Mouse (Mus musculus) lung, embryonic 15.5 days (tissue): ENCODE results near the gene D430042O09Rik. TPM values are rescaled to one million over a fixed set of nuclear protein-coding genes. Genes with fewer than 3 reads are reported as not detected.

Experiments
- ATAC-seq: fragments of 200-750 bp; cut with Nextera tagmentation; 2 replicates; pipeline ENCODE4 v1.8.0; 2017; ENCODE audit warnings: moderate number of reproducible peaks, borderline replicate concordance; ENCODE audit not compliant: low FRiP score, low TSS enrichment; ENCODE audit errors: extremely low read depth
- H3K27ac ChIP-seq: fragments of 300-500 bp; sonication (generic); 2 replicates; pipeline ENCODE4 v1.5.1; 2015; ENCODE audit warnings: moderate library complexity, mild to moderate bottlenecking, inconsistent platforms
- H3K27me3 ChIP-seq: fragments of 300-500 bp; sonication (generic); 2 replicates; pipeline ENCODE4 v1.6.1; 2015; ENCODE audit warnings: inconsistent platforms
- H3K36me3 ChIP-seq: fragments of 300-500 bp; sonication (generic); 2 replicates; pipeline ENCODE4 v1.6.1; 2015; ENCODE audit warnings: inconsistent platforms
- H3K4me1 ChIP-seq: fragments of 300-500 bp; sonication (generic); 2 replicates; pipeline ENCODE4 v1.6.1; 2015; ENCODE audit warnings: inconsistent platforms
- H3K4me2 ChIP-seq: fragments of 300-500 bp; sonication (generic); 2 replicates; pipeline ENCODE4 v1.6.1; 2015; ENCODE audit warnings: inconsistent platforms, mild to moderate bottlenecking, moderate library complexity
- H3K4me3 ChIP-seq: fragments of 300-500 bp; sonication (generic); 2 replicates; pipeline ENCODE4 v1.5.1; 2015; ENCODE audit warnings: mild to moderate bottlenecking, inconsistent platforms
- H3K9ac ChIP-seq: fragments of 300-500 bp; sonication (generic); 2 replicates; pipeline ENCODE4 v1.6.1; 2015; ENCODE audit warnings: inconsistent platforms
- H3K9me3 ChIP-seq: fragments of 300-500 bp; sonication (generic); 2 replicates; pipeline ENCODE4 v1.6.1; 2016; ENCODE audit warnings: inconsistent platforms
- WGBS: fragments of 180-500 bp; shearing (Covaris S2); methylation state at CpG from one replicate; pipeline ENCODE4 v1.1.7; 2015; 5-methylcytosine and 5-hydroxymethylcytosine counted together
- polyA plus RNA-seq: library from polyadenylated mRNA; unstranded; fragments of >200 nt; fragmentation: Nextera tagmentation; extraction: Ambion mirVana; gene quantifications from 2 replicates; pipeline ENCODE4 v1.2.1, GENCODE M21; 2015

Gene D430042O09Rik
- polyA plus RNA-seq, 1 experiment from 2014 or later = 8.0 TPM

DNA sequence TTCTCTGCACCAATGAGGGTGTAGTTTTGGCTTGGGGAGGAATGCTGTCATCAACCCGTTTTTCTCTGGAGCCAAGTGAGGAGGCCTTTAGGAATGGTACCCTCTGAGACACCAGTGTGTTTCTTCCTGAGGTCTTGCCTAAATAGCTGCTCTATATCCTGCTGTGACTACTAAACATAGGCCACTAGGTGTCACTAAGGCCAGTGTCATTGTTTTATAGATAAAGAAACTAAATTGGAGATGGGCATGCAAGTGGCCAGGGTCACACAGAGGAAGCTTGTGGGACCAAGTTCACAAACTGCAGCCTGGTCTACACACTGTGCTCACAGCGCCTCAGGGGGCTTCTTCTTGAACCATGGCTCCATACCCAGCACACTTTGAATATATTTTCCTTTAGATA, 112.5 kb downstream of the D430042O09Rik start:
- Histone ChIP-seq H3K9ac (no peak overlapping the region), H3K4me3 (no peak overlapping the region), H3K36me3 (no peaks in the 10 kb centered on the region), H3K9me3 (no peaks in the 10 kb centered on the region), H3K27ac (no peak overlapping the region), H3K4me2 (no peak overlapping the region), H3K27me3 (no peaks in the 10 kb centered on the region), H3K4me1 (no peaks in the 10 kb centered on the region)
- 52% methylated on average over 2 of the region's 2 CpGs for WGBS
- ATAC-seq = no peak

DNA sequence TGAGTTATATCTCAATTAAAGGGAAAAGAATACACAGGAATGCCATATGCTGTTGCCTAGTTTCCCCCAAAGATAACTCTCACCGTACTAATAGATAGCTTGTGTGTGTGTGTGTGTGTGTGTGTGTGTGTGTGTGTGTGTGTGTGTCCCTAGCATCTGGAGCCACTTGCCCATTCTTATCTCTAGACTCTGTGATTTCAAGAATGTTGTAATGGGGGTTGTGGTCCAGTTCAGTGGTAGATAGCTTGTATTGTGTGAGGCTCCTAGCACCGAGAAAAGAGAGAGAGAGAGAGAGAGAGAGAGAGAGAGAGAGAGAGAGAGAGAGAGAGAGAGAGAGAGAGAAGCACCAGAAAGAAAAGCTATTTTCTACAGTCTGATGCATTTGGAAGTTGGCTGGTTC, 118.7 kb downstream of the D430042O09Rik start:
- WGBS = 58% methylated on average over 2 of the region's 2 CpGs
- H3K27ac ChIP-seq = no peak overlapping the region
- no peak overlapping the region for H3K4me3 ChIP-seq

DNA sequence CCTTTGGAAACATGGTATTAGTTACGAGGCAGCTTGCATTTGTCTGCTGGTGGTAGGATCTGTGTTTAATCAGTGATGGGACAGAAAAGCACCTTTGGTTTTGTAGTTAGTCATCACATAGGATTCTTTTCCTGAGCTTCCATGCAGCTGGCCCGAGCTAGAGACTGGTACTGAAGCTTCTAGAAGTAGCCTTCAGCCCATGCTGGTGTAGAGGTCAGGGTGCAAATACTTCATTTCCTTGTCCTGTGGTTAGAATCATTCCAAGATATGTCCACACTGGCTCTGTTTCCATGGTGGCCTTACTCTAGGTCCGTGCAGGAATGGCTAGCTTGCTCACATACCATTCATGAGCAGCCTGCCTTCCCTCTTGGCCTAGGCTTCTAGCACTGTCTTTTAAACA, 119.2 kb downstream of the D430042O09Rik start:
- H3K27me3 ChIP-seq = no peaks in the 10 kb centered on the region
- ATAC-seq = no peak
- no peaks in the 10 kb centered on the region for H3K36me3 ChIP-seq
- H3K9ac ChIP-seq = no peak overlapping the region
- H3K9me3 ChIP-seq = no peaks in the 10 kb centered on the region
- H3K27ac ChIP-seq = no peak overlapping the region
- no peak overlapping the region for H3K4me3 ChIP-seq
- peaks cover 30% of the 10 kb centered on the region for H3K4me1 ChIP-seq
- no peak overlapping the region for H3K4me2 ChIP-seq
- 78% methylated on average over 3 of the region's 3 CpGs for WGBS

More for the DNA sequence above, 118.7 kb downstream of the D430042O09Rik start:
- no peak overlapping the region for H3K4me2 ChIP-seq
- ATAC-seq = no peak
- no peaks in the 10 kb centered on the region for H3K27me3 ChIP-seq
- peaks cover 30% of the 10 kb centered on the region for H3K4me1 ChIP-seq
- H3K9ac ChIP-seq = no peak overlapping the region
- H3K36me3 ChIP-seq = no peaks in the 10 kb centered on the region
- no peaks in the 10 kb centered on the region for H3K9me3 ChIP-seq

DNA sequence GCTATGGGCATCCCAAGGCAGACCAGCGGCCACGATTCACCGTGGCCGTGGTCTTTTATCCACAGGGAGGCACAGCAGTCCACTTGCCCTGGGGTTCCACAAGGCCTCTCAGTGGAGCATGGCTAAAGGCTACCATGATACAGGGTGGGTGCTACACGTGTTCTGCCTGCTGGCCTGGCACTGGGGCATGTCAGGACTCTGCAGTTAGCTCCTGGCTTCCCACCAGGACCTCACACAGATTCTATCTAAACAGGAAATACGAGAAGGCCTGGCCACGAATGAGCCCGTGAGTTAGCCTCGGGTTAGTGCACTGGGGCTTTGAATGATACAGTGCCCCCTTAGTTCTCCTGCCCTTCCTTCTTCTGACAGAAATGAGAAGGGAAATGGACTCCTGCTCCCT, 119.7 kb downstream of the D430042O09Rik start:
- 48% methylated on average over 9 of the region's 9 CpGs for WGBS
- no peaks in the 10 kb centered on the region for H3K36me3 ChIP-seq
- H3K9ac ChIP-seq = no peak overlapping the region
- H3K9me3 ChIP-seq = no peaks in the 10 kb centered on the region
- H3K4me2 ChIP-seq = no peak overlapping the region
- 0 out of 2 replicates have a peak overlapping the region, but pooled peaks have one; percentile 15 for H3K27ac ChIP-seq
- H3K4me3 ChIP-seq = no peak overlapping the region
- ATAC-seq = peak; percentile 68; the same call in 1 of the 2 replicates
- no peaks in the 10 kb centered on the region for H3K27me3 ChIP-seq
- peaks cover 30% of the 10 kb centered on the region for H3K4me1 ChIP-seq

DNA sequence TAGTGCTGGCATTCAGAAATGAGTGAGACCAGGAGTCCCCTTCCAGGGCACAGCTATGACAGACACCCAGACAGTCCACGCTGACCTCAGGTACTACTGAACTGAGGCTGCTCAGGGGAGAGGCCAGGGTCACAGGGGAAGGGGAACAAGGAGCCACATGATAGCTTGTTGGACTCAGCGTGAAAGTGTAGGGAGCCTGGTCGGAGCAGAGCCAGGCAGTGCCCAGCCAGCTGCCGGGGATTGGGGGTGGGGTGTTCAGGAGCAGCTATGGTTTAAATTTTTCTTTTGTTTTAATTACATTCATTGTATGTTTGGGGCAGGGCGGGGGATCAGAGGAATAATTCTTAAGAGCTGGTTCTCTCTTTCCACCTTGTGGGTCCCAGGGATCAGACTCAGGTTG, 120.9 kb downstream of the D430042O09Rik start:
- H3K27me3 ChIP-seq = no peaks in the 10 kb centered on the region
- H3K9me3 ChIP-seq = no peaks in the 10 kb centered on the region
- H3K36me3 ChIP-seq = no peaks in the 10 kb centered on the region
- ATAC-seq = no peak; the same call in 1 of the 2 replicates
- H3K4me3 ChIP-seq = no peak overlapping the region
- H3K4me1 ChIP-seq = peaks cover 30% of the 10 kb centered on the region
- H3K4me2 ChIP-seq = no peak overlapping the region
- peak overlapping the region; percentile 53; the same call in 1 of the 2 replicates for H3K27ac ChIP-seq
- 61% methylated on average over 5 of the region's 5 CpGs for WGBS
- H3K9ac ChIP-seq = no peak overlapping the region

DNA sequence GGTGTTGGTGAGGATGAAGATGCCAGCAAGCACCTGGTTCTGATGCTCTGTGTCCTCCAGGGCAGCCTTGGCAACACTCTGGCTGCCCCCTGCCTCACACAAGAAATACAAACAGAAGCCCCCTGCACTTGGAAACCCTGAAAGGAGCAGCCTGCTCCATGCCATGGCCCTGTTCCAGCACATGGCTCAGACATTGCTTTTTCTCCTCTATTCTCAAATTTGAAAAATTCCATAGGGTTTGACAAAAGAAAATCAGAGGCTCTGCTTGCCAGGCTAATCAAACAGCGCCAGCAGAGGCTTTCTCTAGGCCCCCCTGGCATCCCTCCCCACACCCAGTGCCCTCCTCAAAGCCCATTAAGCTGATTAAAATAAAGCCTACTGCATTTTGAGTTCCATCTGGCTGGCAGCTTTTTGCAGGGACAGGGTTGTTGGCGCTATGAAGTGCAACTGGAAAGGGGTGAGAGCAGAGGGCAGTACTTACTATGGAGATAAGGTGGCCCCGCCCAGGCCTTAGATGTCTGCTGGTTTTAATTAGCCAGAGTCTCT, 121.5 kb downstream of the D430042O09Rik start:
- 29% methylated on average over 3 of the region's 3 CpGs for WGBS
- no peak overlapping the region for H3K9ac ChIP-seq

DNA sequence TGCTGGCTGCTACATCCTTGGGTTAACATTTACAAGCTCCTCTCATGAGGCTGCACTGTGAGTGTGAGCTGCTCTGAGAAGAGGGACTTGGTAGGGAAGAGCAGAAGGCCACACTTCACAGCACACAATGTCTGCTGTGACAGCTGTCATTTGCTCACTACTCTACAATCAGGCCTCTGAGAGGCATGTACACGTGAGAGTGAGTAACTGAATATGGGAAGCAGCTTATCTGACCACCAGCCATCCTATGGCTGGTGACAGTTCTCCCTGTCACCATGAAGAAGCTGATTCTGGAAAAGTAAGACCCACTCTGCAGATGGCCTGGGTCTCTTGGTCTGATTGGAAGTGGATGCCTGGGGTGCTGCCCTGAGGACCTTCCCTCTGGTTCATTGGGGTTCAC, 125.1 kb downstream of the D430042O09Rik start:
- no peak overlapping the region for H3K4me2 ChIP-seq
- no peak overlapping the region for H3K4me3 ChIP-seq
- H3K4me1 ChIP-seq = peaks cover 19% of the 10 kb centered on the region
- H3K27me3 ChIP-seq = no peaks in the 10 kb centered on the region
- 48% methylated on average over 1 of the region's 1 CpGs for WGBS
- ATAC-seq = no peak
- no peaks in the 10 kb centered on the region for H3K36me3 ChIP-seq
- no peak overlapping the region for H3K9ac ChIP-seq
- H3K9me3 ChIP-seq = no peaks in the 10 kb centered on the region
- H3K27ac ChIP-seq = no peak overlapping the region

More for the DNA sequence above, 121.5 kb downstream of the D430042O09Rik start:
- ATAC-seq = no peak
- H3K4me2 ChIP-seq = no peak overlapping the region
- no peaks in the 10 kb centered on the region for H3K36me3 ChIP-seq
- H3K4me3 ChIP-seq = no peak overlapping the region
- no peaks in the 10 kb centered on the region for H3K9me3 ChIP-seq
- peak overlapping the region; percentile 53 for H3K27ac ChIP-seq
- H3K4me1 ChIP-seq = peaks cover 30% of the 10 kb centered on the region
- H3K27me3 ChIP-seq = no peaks in the 10 kb centered on the region

DNA sequence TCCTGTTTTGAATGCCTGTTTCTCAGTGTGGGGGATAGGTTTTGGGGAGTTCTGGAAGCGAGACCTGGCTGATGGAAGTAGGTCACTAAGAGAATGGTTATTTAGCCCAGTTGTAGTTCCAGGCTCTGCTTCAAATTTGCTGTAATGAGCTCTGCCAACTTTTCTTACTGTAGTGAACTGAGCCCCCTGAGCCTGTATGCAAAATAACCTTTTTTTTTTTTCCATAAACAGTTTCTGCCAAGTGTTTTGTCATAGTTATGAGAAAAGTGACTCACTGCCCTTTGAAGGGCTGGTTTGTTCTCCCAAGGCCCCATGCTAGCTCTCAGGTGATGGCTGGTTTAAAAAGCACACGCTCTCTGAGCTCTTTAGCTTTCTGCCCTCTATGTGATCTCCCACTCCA, 125.8 kb downstream of the D430042O09Rik start:
- Histone ChIP-seq H3K4me3 (no peak overlapping the region), H3K27me3 (no peaks in the 10 kb centered on the region), H3K9ac (no peak overlapping the region), H3K36me3 (no peaks in the 10 kb centered on the region), H3K4me1 (peaks cover 12% of the 10 kb centered on the region), H3K27ac (no peak overlapping the region), H3K4me2 (no peak overlapping the region), H3K9me3 (no peaks in the 10 kb centered on the region)
- ATAC-seq = no peak
- WGBS = 82% methylated on average over 2 of the region's 2 CpGs

DNA sequence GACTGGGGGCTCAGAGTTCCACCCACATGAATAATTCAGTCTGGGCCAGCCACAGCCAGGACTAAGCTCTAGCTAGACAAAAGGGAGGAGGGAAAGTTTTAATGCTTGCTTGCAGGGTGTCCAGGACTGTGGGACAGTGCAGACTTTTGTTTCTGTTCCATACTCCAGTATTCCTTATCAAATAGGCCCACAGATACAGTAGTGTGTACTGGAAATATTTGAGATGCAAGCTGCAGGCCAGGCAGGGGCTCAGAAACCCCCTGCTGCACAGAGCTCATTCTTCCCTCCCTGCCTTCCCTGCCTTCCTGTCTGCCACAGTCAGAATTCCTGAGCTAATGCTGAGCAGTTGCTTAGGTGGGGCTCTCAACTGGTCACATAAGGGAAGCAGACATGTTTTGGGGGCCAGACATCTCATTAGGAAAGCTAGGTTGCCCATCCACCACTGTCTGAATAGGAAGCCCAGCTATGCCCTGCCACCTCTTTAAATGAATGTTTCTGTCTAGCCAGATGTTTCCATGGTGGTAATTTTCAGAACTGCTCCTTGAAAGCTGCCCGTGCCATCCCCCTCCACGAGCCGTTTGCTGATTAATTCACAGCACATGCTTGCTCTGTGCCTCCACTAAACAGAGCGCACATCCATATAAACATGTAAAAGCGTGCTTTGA, 130.5 kb downstream of the D430042O09Rik start:
- no peak overlapping the region for H3K4me3 ChIP-seq
- no peak overlapping the region for H3K27ac ChIP-seq
- H3K27me3 ChIP-seq = no peaks in the 10 kb centered on the region
- H3K4me1 ChIP-seq = no peaks in the 10 kb centered on the region
- H3K36me3 ChIP-seq = peaks cover 3% of the 10 kb centered on the region; the same call in 1 of the 2 replicates
- 62% methylated on average over 5 of the region's 5 CpGs for WGBS
- H3K9ac ChIP-seq = no peak overlapping the region
- no peak overlapping the region for H3K4me2 ChIP-seq
- no peaks in the 10 kb centered on the region for H3K9me3 ChIP-seq
- no peak for ATAC-seq

DNA sequence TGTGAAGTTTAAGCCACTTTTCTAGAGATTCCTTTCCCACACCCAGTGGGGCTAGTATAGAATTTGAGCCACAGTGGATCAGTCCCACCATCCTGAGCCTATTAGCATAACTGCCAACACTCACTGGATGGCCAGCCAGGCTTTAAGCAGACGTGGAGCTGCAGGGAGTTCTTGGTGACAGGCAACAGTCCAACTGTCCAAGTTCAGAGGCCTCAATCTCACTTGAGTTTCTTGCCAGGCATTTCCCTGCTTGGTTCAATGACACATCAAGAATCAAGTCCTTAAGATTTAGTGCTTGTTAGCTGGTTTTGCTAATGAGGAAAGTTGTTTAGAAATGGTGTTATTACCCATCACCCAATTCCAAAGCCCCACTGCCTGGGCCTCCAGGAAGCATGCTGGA, 137.9 kb downstream of the D430042O09Rik start:
- no peak overlapping the region for H3K27ac ChIP-seq
- no peak overlapping the region for H3K4me3 ChIP-seq
- no peaks in the 10 kb centered on the region for H3K9me3 ChIP-seq
- no peak overlapping the region for H3K9ac ChIP-seq
- peaks cover 3% of the 10 kb centered on the region; the same call in 1 of the 2 replicates for H3K36me3 ChIP-seq
- no peak overlapping the region for H3K4me2 ChIP-seq
- H3K4me1 ChIP-seq = 0 out of 2 replicates have a peak, but pooled peaks cover 4% of the 10 kb centered on the region
- ATAC-seq = no peak
- 26% methylated on average over 1 of the region's 1 CpGs for WGBS
- no peaks in the 10 kb centered on the region for H3K27me3 ChIP-seq

DNA sequence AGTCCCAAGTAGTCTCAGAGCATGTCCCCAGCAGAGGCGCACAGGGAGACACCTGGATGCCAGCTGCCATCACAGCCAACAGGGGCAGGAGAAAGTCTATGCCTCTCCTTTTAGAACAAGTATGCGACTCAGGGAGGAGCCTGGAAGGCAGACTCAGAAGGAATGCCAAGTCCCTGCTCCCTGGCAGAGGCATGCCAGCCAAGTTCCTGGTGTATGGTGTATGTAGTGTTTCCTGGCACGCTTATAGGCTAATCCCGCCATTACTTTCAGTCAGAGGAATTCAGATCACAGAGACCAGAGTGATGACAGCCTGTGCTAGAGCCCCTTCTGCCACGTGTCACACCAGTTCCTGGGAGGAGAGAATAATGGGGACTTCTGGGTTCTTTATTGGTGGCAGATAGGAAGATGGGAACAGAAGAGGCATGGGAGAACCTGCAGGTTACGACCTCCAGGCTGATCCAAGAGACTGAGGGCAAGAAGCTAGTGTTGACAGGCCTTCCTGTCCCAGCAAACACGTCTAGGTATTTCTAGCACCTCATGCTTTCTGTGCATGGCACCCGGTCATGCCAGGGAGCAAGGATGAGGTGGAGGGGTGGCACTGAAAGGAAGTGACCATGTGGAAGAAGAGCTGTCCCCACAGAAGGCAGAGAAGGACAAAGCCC, 139.3 kb downstream of the D430042O09Rik start:
- 68% methylated on average over 8 of the region's 8 CpGs for WGBS
- Histone ChIP-seq H3K9me3 (no peaks in the 10 kb centered on the region), H3K36me3 (peaks cover 3% of the 10 kb centered on the region; the same call in 1 of the 2 replicates), H3K9ac (no peak overlapping the region), H3K27me3 (no peaks in the 10 kb centered on the region), H3K4me2 (no peak overlapping the region), H3K4me1 (0 out of 2 replicates have a peak, but pooled peaks cover 4% of the 10 kb centered on the region), H3K27ac (no peak overlapping the region), H3K4me3 (no peak overlapping the region)
- no peak for ATAC-seq

DNA sequence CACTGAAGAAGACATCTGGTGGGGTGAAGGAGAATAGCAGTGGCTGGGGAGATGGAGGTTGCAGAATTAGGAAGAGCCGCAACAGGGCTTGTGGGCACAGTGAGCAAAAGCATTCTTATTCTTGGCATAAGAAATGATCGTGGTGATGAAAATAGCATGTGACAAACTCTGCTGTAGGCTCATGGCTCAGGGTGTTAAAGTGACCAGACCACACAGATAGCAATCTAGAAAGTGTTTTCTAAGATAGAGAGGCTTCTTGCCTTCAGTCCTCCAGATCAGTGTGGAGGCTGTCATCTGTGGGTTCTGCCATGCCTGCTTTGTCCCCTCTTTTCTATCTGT, 139.8 kb downstream of the D430042O09Rik start:
- Histone ChIP-seq H3K27me3 (no peaks in the 10 kb centered on the region), H3K4me3 (no peak overlapping the region), H3K4me1 (0 out of 2 replicates have a peak, but pooled peaks cover 4% of the 10 kb centered on the region), H3K4me2 (no peak overlapping the region), H3K9me3 (no peaks in the 10 kb centered on the region), H3K36me3 (peaks cover 3% of the 10 kb centered on the region; the same call in 1 of the 2 replicates), H3K9ac (no peak overlapping the region), H3K27ac (no peak overlapping the region)
- whole genome bisulfite sequencing = 92% methylated on average over 2 of the region's 2 CpGs
- ATAC-seq = no peak
